Mouse (Mus musculus): ENCODE measurements around the gene Qser1.
A peak's percentile ranks its signal among the peaks of the same experiment; 100 is the strongest.
"Not testable (repeated sequence)": the region's sequence is repeated elsewhere in the genome, so short reads cannot be mapped to it uniquely, and the experiment has no call there.

Qser1 gene

GRCm38 (mm10) chr2:104816371-104816827, at the start of gene Qser1:
Qser1 (minus strand) TSS chr2:104816760.
- peak; percentile 37 for DNase-seq (ENCODE audit: low read depth)

- DNase-seq (ENCODE audit: low read depth), result peak; percentile 94
These were observed 47.8 kb upstream of the Qser1 start for GRCm38 (mm10) chr2:104864176-104864860.

GRCm38 (mm10) chr2:104860426-104860825, 43.9 kb upstream of the Qser1 start:
- no peak for DNase-seq (ENCODE audit: low read depth)

GRCm38 (mm10) chr2:104859060-104859459, 42.5 kb upstream of the Qser1 start:
- DNase-seq (ENCODE audit: low read depth), result peak; percentile 13

GRCm38 (mm10) chr2:104858083-104858482, 41.5 kb upstream of the Qser1 start:
- DNase-seq (ENCODE audit: low read depth), result not testable (repeated sequence)

- DNase-seq (ENCODE audit: low read depth), result peak; percentile 14
These were observed 39.7 kb upstream of the Qser1 start for GRCm38 (mm10) chr2:104856218-104856617.

- peak; percentile 54 for DNase-seq (ENCODE audit: low read depth)
These were observed 39.2 kb upstream of the Qser1 start for GRCm38 (mm10) chr2:104855732-104856131.

GRCm38 (mm10) chr2:104854836-104855235, 38.3 kb upstream of the Qser1 start:
- DNase-seq (ENCODE audit: low read depth), result no peak

- DNase-seq (ENCODE audit: low read depth), result no peak
These were observed 36.0 kb upstream of the Qser1 start for GRCm38 (mm10) chr2:104852546-104852945.

- DNase-seq (ENCODE audit: low read depth), result no peak
These were observed 35.1 kb upstream of the Qser1 start for GRCm38 (mm10) chr2:104851686-104852085.

GRCm38 (mm10) chr2:104849991-104850359, 33.4 kb upstream of the Qser1 start:
- DNase-seq (ENCODE audit: low read depth), result peak; percentile 52

- peak; percentile 78 for DNase-seq (ENCODE audit: low read depth)
These were observed 32.9 kb upstream of the Qser1 start, which contains the start of gene Prrg4 for GRCm38 (mm10) chr2:104849276-104849990. Prrg4 (minus strand) TSS chr2:104849876.

- peak; percentile 77 for DNase-seq (ENCODE audit: low read depth)
These were observed 31.9 kb upstream of the Qser1 start for GRCm38 (mm10) chr2:104848235-104849161.

GRCm38 (mm10) chr2:104847645-104848044, 31.1 kb upstream of the Qser1 start:
- DNase-seq (ENCODE audit: low read depth), result peak; percentile 90

- DNase-seq (ENCODE audit: low read depth), result no peak
These were observed 30.3 kb upstream of the Qser1 start for GRCm38 (mm10) chr2:104846638-104847414.

- no peak for DNase-seq (ENCODE audit: low read depth)
These were observed 26.0 kb upstream of the Qser1 start for GRCm38 (mm10) chr2:104842559-104842958.

- DNase-seq (ENCODE audit: low read depth), result no peak
These were observed 25.2 kb upstream of the Qser1 start for GRCm38 (mm10) chr2:104841736-104842135.

GRCm38 (mm10) chr2:104840974-104841373, 24.4 kb upstream of the Qser1 start:
- DNase-seq (ENCODE audit: low read depth), result peak; percentile 13

- DNase-seq (ENCODE audit: low read depth), result no peak
These were observed 15.9 kb upstream of the Qser1 start for GRCm38 (mm10) chr2:104832486-104832885.

- DNase-seq (ENCODE audit: low read depth), result no peak
These were observed 9.6 kb upstream of the Qser1 start for GRCm38 (mm10) chr2:104826191-104826590.

- not testable (repeated sequence) for DNase-seq (ENCODE audit: low read depth)
These were observed 2.2 kb upstream of the Qser1 start for GRCm38 (mm10) chr2:104818763-104819162.
